Mouse (Mus musculus): Measurements from ENCODE around the gene Zbtb43. TPM values are rescaled to one million over a fixed set of nuclear protein-coding genes. Genes with fewer than 3 reads are reported as not detected.
A peak's percentile ranks its signal among the peaks of the same experiment; 100 is the strongest.

Zbtb43 gene
- polyA plus RNA-seq, 1 experiment from 2014 or later: 33.0 TPM

DNA sequence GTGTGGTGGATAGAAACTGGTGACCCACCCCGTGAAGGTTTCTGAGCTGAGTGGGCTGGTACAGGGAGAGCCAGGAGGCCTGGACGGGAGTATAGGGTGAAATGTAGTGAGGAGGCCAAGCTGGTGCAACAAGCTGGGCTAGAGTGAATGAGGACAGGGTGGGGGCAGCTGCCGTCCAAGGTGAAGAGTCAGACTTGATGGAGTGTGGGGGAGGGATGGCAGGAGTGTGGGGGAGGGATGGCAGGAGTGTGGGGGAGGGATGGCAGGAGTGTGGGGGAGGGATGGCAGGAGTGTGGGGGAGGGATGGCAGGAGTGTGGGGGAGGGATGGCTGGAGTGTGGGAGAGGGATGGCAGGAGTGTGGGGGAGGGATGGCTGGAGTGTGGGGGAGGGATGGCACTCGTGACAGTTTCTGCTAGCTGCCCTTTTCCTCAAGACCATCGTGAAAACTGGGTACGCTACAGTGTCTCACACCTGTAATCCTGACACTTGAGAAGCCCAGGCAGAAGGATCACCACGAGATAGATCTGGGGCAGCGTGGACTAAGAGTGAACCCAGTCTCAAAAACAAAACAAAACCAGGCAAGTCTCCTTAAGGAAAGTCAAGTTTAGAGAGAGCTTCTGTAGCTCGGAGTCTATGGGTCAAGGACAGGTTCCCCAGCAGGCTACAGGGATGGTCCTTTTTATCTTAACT, 28.2 kb downstream of the Zbtb43 start:
- 24% methylated on average over 9 of the region's 9 CpGs for WGBS
- DNase-seq: no peak
- no peak overlapping the region for H3K9ac ChIP-seq (replicated peaks; ENCODE audit: low read length)

DNA sequence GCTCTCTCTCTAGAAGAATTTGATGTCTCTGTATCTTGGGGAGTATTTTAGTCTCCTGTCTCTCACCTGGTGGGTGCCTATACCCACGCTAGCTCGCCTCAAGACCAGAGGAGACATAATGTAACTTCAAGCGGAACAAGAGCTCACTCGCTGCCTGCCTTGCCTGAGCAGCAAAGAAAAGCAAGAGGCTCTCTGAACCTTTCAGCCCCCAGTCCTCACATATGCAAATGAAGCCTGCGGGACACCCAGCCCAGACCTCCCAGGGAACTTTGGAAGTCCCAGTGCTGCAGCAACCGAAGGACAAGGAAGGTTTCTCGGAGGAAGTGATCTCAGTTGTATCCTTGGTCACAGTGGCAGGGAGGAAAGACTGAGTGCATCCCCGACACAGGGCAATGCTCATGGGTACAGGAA, 28.9 kb downstream of the Zbtb43 start:
- Histone ChIP-seq H3K27ac (replicated peaks; ENCODE audit: low read depth, low read length) (no peak overlapping the region), H3K9ac (replicated peaks; ENCODE audit: low read length) (no peak overlapping the region), H3K9me3 (ENCODE audit: control insufficient read depth, low read length) (no peaks in the 10 kb centered on the region), H3K4me2 (ENCODE audit: low read length) (no peak overlapping the region), H3K4me1 (ENCODE audit: control insufficient read depth, insufficient read depth, low read length) (peaks cover 20% of the 10 kb centered on the region), H3K36me3 (ENCODE audit: control insufficient read depth, insufficient read depth, low read length) (no peaks in the 10 kb centered on the region), H3K27me3 (ENCODE audit: control insufficient read depth, insufficient read depth, low read length) (no peaks in the 10 kb centered on the region), H3K4me3 (replicated peaks; ENCODE audit: low read depth, low read length) (no peak overlapping the region)
- DNase-seq (peak; percentile 31), ATAC-seq (ENCODE audit: low FRiP score, low TSS enrichment) (no peak)
- 2% methylated on average over 8 of the region's 8 CpGs for WGBS

More for the DNA sequence above, 28.2 kb downstream of the Zbtb43 start:
- ATAC-seq (ENCODE audit: low FRiP score, low TSS enrichment): no peak
- Histone ChIP-seq H3K9me3 (ENCODE audit: control insufficient read depth, low read length) (no peaks in the 10 kb centered on the region), H3K36me3 (ENCODE audit: control insufficient read depth, insufficient read depth, low read length) (no peaks in the 10 kb centered on the region), H3K4me1 (ENCODE audit: control insufficient read depth, insufficient read depth, low read length) (peaks cover 19% of the 10 kb centered on the region), H3K4me2 (ENCODE audit: low read length) (no peak overlapping the region), H3K27me3 (ENCODE audit: control insufficient read depth, insufficient read depth, low read length) (no peaks in the 10 kb centered on the region), H3K4me3 (replicated peaks; ENCODE audit: low read depth, low read length) (no peak overlapping the region), H3K27ac (replicated peaks; ENCODE audit: low read depth, low read length) (no peak overlapping the region)

DNA sequence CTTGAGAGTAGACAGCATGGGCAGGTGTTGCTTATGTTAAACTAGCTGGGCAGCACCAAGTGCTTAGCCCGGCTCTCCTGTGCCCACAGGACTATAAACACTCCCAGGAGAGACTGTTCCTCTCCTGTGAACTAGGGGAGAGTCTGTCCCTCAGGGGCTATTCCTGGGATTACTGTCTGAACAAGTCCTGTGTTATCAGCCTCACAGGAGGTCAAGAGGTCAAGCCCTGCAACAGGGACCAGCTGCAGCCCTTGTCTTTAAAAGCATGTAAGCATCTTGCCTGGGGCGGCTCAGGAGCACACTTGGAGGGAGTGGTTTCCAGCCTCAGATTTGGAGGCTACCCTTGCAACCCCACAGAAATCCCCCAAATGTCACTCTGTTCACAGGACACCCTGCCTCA, 30.0 kb downstream of the Zbtb43 start:
- Histone ChIP-seq H3K4me1 (ENCODE audit: control insufficient read depth, insufficient read depth, low read length) (peaks cover 20% of the 10 kb centered on the region), H3K4me2 (ENCODE audit: low read length) (no peak overlapping the region), H3K27me3 (ENCODE audit: control insufficient read depth, insufficient read depth, low read length) (no peaks in the 10 kb centered on the region), H3K36me3 (ENCODE audit: control insufficient read depth, insufficient read depth, low read length) (no peaks in the 10 kb centered on the region), H3K4me3 (replicated peaks; ENCODE audit: low read depth, low read length) (no peak overlapping the region), H3K9me3 (ENCODE audit: control insufficient read depth, low read length) (no peaks in the 10 kb centered on the region), H3K27ac (replicated peaks; ENCODE audit: low read depth, low read length) (no peak overlapping the region), H3K9ac (replicated peaks; ENCODE audit: low read length) (no peak overlapping the region)
- no peak for DNase-seq
- no peak for ATAC-seq (ENCODE audit: low FRiP score, low TSS enrichment)
- WGBS: 25% methylated on average over 2 of the region's 2 CpGs

DNA sequence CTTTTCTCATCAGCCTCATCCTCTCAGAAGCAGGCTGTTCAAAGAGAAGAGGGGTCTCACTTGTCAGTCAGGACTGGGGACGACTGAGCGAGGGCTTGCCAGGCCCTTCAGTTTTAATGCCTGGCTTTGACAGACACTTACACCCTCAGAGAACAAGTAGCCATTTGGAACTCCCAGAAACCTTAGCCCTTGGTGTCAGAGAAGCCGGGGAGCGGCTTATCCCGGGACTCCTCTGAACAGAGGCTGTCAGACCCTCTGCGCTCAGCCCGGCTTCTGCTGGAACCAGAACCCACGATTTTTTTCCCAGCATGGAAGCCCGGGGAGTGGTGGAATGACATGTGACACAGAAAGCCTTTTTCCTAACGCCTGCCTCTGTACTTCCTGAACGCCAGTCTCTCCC, 31.2 kb downstream of the Zbtb43 start:
- Histone ChIP-seq H3K9ac (replicated peaks; ENCODE audit: low read length) (no peak overlapping the region), H3K4me1 (ENCODE audit: control insufficient read depth, insufficient read depth, low read length) (peaks cover 20% of the 10 kb centered on the region), H3K4me3 (replicated peaks; ENCODE audit: low read depth, low read length) (no peak overlapping the region), H3K27ac (replicated peaks; ENCODE audit: low read depth, low read length) (no peak overlapping the region), H3K9me3 (ENCODE audit: control insufficient read depth, low read length) (no peaks in the 10 kb centered on the region), H3K27me3 (ENCODE audit: control insufficient read depth, insufficient read depth, low read length) (no peaks in the 10 kb centered on the region), H3K36me3 (ENCODE audit: control insufficient read depth, insufficient read depth, low read length) (no peaks in the 10 kb centered on the region), H3K4me2 (ENCODE audit: low read length) (no peak overlapping the region)
- 26% methylated on average over 11 of the region's 11 CpGs for WGBS
- no peak for ATAC-seq (ENCODE audit: low FRiP score, low TSS enrichment)
- no peak for DNase-seq

DNA sequence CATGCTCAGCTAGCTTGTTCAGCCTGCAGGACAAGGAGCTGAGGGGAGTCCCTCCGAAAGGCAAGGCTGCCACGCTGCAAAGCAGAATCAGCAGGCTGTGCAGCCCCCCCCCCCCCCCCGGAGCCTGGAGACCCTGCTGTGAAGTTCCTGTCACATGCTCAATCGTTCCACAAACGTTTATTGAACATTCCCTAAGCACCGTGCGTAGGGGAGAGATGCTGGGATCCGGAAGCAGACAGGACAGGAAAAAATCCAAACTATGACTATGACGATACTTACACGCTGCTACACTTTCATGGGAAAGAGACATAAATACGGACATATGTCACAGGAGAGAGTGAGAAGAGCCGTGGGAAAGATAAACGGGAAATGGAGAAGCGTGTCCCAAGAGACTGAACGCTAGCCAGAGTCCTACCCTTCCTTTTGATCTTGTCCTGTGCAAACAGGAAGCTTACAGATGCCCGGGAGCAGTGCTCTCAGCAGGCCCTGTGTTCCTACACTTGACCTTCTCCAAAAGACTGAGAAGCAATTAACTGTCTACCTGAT, 32.3 kb downstream of the Zbtb43 start:
- H3K9ac ChIP-seq (replicated peaks; ENCODE audit: low read length): peak overlapping the region; percentile 29; the same call in 1 of the 2 replicates
- 3% methylated on average over 16 of the region's 16 CpGs for WGBS
- peak overlapping the region; percentile 51 for H3K4me2 ChIP-seq (ENCODE audit: low read length)
- peak overlapping the region; percentile 45 for H3K27ac ChIP-seq (replicated peaks; ENCODE audit: low read depth, low read length)
- H3K4me3 ChIP-seq (replicated peaks; ENCODE audit: low read depth, low read length): peak overlapping the region; percentile 15; the same call in 1 of the 2 replicates
- H3K27me3 ChIP-seq (ENCODE audit: control insufficient read depth, insufficient read depth, low read length): no peaks in the 10 kb centered on the region
- no peaks in the 10 kb centered on the region for H3K36me3 ChIP-seq (ENCODE audit: control insufficient read depth, insufficient read depth, low read length)
- H3K9me3 ChIP-seq (ENCODE audit: control insufficient read depth, low read length): no peaks in the 10 kb centered on the region
- ATAC-seq (ENCODE audit: low FRiP score, low TSS enrichment) (no peak), DNase-seq (peak; percentile 53)
- peaks cover 20% of the 10 kb centered on the region for H3K4me1 ChIP-seq (ENCODE audit: control insufficient read depth, insufficient read depth, low read length)

DNA sequence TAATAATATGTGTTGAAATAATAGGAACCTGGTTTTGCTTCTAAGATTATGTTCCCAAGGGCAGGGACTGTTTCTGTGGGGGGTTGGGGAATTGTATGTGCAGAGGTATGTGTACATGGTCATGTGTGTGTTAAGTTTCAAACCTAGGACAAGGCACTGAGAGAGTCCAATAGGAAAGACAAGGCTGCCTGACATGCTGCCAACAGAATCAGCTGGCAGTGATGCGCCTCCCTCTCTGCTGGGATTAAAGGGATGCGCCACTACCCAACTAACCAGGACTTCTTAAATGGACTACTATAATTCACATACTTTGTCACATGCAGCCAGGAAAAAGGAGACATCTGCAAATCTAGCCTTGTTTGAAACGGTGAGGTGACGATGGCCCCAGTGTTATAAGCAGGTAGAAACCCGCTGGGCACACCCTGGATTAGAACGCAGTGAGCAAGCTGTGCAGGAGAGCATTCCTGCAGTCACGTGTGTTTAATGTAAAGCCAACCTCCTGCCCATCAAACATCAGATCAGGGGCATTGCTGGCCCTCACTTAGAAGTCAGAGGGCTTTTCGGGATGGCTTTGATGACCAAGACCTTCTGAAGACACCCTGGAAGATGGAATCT, 33.2 kb downstream of the Zbtb43 start:
- Histone ChIP-seq H3K27ac (replicated peaks; ENCODE audit: low read depth, low read length) (peak overlapping the region; percentile 45; the same call in 1 of the 2 replicates), H3K4me2 (ENCODE audit: low read length) (peak overlapping the region; percentile 51), H3K9ac (replicated peaks; ENCODE audit: low read length) (no peak overlapping the region), H3K27me3 (ENCODE audit: control insufficient read depth, insufficient read depth, low read length) (no peaks in the 10 kb centered on the region), H3K9me3 (ENCODE audit: control insufficient read depth, low read length) (no peaks in the 10 kb centered on the region), H3K4me3 (replicated peaks; ENCODE audit: low read depth, low read length) (no peak overlapping the region), H3K4me1 (ENCODE audit: control insufficient read depth, insufficient read depth, low read length) (peaks cover 24% of the 10 kb centered on the region), H3K36me3 (ENCODE audit: control insufficient read depth, insufficient read depth, low read length) (no peaks in the 10 kb centered on the region)
- DNase-seq: no peak
- ATAC-seq (ENCODE audit: low FRiP score, low TSS enrichment): no peak
- 39% methylated on average over 8 of the region's 8 CpGs for WGBS

GRCm38 (mm10) chr2:33432877-33433276, 35.5 kb downstream of the Zbtb43 start:
- no peak for ATAC-seq (ENCODE audit: low FRiP score, low TSS enrichment)
- DNase-seq: peak; percentile 83
- Histone ChIP-seq H3K36me3 (ENCODE audit: control insufficient read depth, insufficient read depth, low read length) (0 out of 2 replicates have a peak, but pooled peaks cover 1% of the 10 kb centered on the region), H3K9ac (replicated peaks; ENCODE audit: low read length) (no peak overlapping the region), H3K27me3 (ENCODE audit: control insufficient read depth, insufficient read depth, low read length) (no peaks in the 10 kb centered on the region), H3K4me2 (ENCODE audit: low read length) (no peak overlapping the region), H3K4me1 (ENCODE audit: control insufficient read depth, insufficient read depth, low read length) (peaks cover 26% of the 10 kb centered on the region), H3K4me3 (replicated peaks; ENCODE audit: low read depth, low read length) (no peak overlapping the region), H3K9me3 (ENCODE audit: control insufficient read depth, low read length) (no peaks in the 10 kb centered on the region), H3K27ac (replicated peaks; ENCODE audit: low read depth, low read length) (no peak overlapping the region)
- WGBS: 58% methylated on average over 5 of the region's 5 CpGs

GRCm38 (mm10) chr2:33430771-33431699, 37.3 kb downstream of the Zbtb43 start, which contains the start of gene Zbtb34:
Zbtb34 (minus strand) TSS chr2:33431324.
- H3K9ac ChIP-seq (replicated peaks; ENCODE audit: low read length): peak within 1 kb of the TSS; percentile 95
- peaks cover 21% of the 10 kb centered on the region for H3K4me1 ChIP-seq (ENCODE audit: control insufficient read depth, insufficient read depth, low read length)
- H3K36me3 ChIP-seq (ENCODE audit: control insufficient read depth, insufficient read depth, low read length): peaks cover 17% of the 10 kb centered on the region
- DNase-seq: peak; percentile 90
- H3K4me3 ChIP-seq (replicated peaks; ENCODE audit: low read depth, low read length): peak within 1 kb of the TSS; percentile 98
- H3K9me3 ChIP-seq (ENCODE audit: control insufficient read depth, low read length): no peaks in the 10 kb centered on the region
- H3K27me3 ChIP-seq (ENCODE audit: control insufficient read depth, insufficient read depth, low read length): no peaks in the 10 kb centered on the region
- ATAC-seq (ENCODE audit: low FRiP score, low TSS enrichment): peak; percentile 84
- peak within 1 kb of the TSS; percentile 94 for H3K4me2 ChIP-seq (ENCODE audit: low read length)
- peak within 1 kb of the TSS; percentile 70 for H3K27ac ChIP-seq (replicated peaks; ENCODE audit: low read depth, low read length)
- under 1% methylated on average over 86 of the region's 102 CpGs for WGBS

Measured in midbrain, embryonic 14.5 days (tissue).